Mouse (Mus musculus) T-helper 17 cell (primary cell): ENCODE data around the gene Fbxo22.
"Not testable (repeated sequence)": the region's sequence is repeated elsewhere in the genome, so short reads cannot be mapped to it uniquely, and the experiment has no call there.

Source experiments
- in situ Hi-C, 2 experiments: fragments of 300-600 bp; cut with MboI, MseI; formaldehyde crosslinking; loops; 1 replicate in 1 of 2; 2 replicates in 1 of 2; pipeline ENCODE4 v1.15.1; 2025; ENCODE audit warnings: high pct_unique_total_duplicates in 2 of 2

Gene Fbxo22

DNA sequence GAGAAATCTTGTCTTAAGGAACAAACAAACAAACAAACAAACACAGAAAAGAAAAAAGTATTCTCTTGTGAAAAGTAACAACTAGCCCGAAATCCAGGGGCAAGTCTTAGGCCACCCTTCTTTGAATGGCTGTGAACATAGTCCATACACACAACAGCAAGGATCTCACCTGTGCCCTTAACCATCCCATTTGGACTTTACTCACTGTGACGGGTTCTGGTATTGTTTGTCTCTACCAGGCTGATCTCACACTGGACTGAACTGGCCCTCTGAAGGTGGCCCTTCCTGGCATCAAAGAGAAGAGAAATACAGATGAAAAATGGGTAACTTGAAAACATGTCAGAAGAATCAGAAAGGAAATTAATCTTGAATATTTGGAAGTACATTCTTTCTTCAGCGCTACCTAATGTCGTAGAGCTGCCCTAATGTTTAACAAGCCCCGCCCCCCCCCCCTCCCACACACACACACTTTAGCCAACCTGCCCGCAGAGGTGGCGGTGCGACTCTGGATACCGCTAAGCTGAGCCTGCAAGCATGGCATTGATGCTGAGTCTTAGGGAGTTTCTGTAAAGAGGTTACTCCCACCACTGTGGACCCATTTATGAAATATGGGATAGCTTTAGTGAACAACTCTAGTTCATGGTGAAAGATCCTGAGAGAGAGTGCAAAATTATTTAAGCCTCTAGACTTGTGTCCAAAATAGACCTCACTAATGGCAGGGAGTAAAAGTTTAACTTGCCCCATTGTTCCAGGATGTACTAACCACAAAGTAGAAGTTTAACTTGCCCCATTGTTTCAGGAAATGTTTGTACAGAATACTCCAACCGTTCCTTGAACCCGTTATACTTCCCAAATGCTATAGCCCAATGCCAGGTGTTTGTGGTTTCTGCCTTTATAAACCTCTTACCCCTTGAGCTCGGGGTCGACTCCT lies 27.8 kb downstream of the Fbxo22 start:
- in situ Hi-C loops, result no loop called here

DNA sequence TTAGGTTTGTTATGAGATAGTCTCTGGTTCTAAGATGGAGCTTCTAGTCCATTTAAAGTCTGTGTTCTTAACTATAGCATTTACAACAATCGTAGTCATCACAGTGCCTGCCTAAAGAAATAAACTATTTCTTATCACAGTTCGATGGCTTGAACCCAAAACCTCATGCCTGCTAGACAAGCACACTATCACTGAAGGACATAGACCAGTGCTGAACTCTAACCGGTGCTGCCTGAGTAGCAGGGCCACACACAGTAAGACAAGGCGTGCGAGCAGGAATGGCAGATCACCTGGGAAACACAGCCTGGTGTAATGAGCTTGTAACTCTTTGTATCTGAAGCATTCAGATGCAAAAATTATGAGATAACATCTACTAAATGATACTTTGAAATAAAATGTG lies 32.1 kb downstream of the Fbxo22 start:
- in situ Hi-C loops, result no loop called here

DNA sequence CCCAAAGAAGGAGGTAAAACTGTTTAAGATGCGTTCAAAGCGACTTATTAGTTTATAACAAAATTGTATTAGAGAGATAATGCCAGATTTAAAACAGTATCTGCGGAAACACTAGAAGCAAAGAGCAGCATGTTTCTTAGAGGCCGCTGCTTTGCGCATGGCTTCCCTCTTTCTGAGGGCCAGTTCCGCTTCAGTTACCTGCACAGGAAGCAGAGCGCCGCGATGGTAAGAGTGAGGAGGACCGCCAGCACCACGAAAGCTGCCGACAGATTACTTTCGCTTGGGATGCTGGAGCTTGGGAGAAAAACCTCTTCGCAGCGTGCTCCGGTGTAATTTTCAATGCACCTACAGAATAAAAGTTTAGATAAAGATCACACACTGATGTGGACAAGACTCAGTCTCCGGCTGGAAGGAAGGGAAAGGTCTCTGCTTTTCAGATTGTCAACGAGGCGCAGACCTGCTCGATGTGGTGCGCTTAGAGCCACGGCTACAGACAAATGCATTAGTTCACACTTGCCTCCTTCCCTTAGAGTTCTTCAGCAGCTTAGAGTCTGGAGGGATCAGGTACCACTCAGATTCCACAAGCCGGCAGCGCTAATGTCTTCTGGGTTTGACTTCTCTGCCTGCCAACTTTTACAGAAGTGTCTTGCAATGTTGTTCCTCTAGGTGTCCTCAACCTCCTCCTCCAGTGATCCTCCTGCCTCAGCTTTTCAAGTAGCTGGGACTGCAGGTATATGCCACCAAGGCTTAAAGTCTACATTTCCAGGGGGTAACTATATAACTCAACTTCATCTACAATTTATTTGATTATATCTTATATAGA lies 33.3 kb downstream of the Fbxo22 start:
- in situ Hi-C loops, result no loop called here

DNA sequence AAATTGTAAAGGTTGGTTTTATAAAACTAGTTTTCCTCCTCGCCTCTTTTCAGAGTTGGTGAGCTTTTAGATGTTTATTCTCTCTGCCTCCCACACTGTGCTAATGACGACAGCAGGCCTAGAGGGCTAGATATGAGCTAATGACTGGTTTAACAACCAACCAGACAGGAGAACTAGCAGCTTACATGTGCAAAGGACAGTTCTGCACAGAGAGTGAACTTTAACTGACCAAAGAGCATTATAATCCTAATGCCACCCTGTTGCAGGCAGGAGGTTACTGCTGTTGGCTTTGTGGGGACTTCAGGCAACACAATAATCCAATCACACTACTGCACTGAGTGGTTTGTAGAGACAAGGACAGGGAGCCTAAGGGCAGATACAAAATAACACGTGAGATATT lies 34.6 kb downstream of the Fbxo22 start:
- in situ Hi-C loops, result no loop called here

DNA sequence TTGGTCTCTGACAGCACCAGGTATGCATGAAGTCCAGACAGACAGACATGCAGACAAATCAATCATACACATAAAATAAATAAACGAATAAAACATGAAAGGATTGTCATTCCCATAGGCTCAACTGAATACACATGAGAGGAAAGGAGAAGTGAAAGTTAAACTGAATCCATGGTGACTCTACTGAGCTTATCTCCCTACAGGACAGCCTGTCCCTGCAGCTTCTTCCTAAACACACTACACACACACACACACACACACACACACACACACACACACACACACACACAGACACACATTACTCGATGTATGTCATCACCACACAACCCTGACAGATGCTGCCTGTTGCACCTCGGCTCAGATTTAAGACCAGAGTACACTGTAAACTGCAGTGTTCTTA lies 35.4 kb downstream of the Fbxo22 start:
- in situ Hi-C loops, result no loop called here

DNA sequence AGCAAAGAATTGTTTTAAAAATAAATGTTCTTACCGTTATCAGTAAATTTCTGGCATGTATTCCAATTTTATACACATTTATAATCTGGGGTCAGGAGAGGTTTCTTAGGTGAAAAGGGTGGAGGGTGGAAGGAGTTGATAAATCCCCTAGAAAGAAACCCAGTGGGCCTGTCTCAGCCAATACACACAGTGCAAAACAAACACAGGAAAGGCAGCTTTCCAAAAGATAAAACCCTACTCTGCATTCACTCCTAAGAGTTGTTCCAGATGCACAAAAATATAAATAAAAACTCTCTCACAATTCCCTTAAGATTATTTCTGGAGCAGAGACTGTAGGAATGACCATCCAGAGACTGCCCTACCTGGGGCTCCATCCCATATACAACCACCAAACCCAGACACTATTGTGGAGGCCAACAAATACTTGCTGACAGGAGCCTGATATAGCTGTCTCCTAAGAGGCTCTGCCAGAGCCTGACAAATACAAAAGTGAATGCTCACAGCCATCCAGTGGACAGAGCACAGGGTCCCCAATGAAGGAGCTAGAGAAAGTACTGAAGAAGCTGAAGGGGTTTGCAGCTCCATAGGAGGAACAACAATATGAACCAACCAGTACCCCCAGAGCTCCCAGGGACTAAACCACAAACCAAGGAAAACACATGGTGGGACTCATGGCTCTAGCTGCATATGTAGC lies 36.5 kb downstream of the Fbxo22 start:
- in situ Hi-C loops, result not testable (repeated sequence)

DNA sequence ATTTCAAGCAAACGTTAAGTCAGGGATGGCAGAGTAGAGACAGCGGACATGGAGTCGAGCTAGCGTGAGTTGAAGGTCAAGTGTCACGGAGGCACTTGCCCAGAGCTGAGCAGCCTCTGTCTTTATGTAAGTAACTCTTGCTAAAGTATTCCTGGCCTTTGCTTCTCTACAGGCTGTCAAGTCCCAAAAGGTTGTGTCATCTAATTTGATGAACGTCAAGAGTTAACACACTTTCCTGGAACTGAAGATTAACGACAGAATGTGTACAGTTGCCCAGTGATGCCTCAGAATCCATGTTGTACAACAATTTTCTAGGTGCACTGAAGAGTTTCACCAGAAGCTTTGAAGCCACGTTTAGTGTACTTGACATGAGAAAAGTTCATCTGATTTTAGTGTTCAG lies 37.7 kb downstream of the Fbxo22 start:
- in situ Hi-C loops, result no loop called here

DNA sequence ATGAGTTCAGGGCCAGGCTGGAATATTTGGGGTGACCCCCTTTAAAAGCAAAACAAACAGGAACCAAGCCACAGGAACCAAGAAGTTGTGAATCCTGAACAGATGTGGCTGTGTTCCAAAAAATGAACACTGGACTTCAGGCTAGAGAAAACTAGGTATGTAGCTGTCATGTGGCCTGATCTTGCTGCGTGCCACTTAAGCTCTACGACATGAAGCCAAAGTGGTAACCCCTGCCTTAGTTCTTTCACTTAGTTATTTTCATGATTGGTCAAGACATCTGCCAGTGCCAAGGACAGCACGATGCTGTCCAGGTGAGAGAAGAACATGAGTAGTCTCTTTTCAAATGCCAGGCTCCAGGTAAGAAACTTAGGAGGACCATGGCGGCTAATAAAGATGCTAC lies 38.2 kb downstream of the Fbxo22 start:
- in situ Hi-C loops, result no loop called here

DNA sequence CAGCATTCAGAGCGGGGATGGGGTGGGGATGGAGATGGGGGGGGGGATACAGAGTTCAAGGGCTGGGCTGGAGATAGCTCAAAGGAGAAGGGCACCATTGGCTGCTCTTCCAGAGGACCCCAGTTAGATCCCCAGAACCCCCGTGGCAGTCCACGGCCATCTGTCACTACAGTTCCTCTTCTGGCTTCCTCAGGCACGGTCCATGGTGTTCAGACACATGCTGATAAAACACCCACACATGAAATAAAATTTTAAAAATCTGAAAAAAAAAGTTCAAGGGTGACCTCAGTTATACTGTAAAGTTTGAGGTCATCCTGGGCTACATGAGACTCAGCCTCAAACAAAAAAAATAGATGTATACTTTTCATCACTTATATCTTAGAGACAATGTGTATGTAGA lies 39.7 kb downstream of the Fbxo22 start:
- in situ Hi-C loops, result no loop called here

DNA sequence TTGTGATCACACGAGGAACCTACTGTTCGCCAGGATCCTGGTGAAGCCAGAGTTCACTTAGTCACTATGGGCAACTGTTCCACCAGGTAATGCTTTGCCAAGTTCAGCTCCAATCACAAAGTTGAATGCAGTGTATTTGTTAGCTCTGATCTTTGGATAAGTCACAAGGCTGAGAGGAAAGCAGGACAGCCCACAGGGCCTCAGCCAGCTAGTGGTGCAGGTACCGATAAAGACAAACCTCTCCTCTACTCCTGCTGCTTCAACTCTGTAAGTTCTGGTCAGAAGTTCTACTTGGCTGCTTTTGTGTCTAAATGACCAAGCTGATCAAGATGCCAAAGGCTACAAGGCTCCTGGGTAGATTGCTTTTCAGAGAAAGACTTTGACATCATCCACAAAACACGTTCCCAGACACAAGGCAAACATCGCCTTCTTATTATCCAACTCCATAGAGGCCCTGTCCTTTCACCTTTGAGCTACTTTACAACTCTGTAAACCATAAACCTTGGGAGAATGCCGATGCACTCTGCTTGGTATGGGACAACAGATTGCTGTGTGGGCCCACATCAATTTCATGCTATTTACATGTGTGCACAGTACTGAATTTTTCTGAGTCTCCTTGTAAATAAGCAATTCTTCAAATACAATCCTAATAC lies 42.0 kb downstream of the Fbxo22 start:
- in situ Hi-C loops, result loop anchor here in 1 of 2 experiments (5.0 kb wide), 1 partner anchor 62 kb away; no protein-coding TSS in a partner anchor

DNA sequence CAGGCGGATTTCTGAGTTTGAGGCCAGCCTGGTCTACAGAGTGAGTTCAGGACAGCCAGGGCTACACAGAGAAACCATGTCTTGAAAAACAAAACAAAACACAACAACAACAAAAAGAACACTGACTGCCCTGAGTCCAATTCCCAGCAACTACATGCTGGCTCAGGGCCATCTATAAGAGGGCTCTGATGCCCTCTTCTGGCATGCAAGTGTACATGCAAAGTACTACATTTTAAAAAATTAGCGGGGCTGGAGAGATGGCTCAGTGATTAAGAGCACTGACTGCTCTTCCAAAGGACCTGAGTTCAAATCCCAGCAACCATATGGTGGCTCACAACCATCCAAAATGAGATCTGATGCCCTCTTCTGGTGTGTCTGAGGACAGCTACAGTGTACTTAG lies 43.4 kb downstream of the Fbxo22 start:
- in situ Hi-C loops, result loop anchor here in 1 of 2 experiments (5.0 kb wide), 1 partner anchor 60 kb away; no protein-coding TSS in a partner anchor

DNA sequence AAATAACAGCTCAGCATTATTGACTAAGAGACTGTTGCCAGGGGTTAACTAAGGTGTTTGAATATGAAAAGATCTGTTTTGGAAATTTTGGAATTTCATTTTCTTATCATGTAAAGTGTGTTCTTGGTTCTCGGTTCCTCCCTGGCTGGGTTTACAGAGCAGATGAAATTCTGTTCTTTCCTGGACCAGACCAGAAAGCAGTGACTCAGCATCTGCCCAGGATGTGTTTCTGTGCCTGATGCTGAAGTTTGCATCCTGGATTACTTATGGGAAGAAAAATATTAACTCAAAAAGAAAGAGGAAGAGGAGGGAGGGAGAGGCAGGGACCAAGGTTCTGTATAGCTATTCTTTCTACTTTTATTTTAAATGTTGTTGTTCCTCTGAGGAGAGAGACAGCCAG lies 45.1 kb downstream of the Fbxo22 start:
- in situ Hi-C loops, result loop anchor here in 1 of 2 experiments (5.0 kb wide), 1 partner anchor 58 kb away; no protein-coding TSS in a partner anchor

DNA sequence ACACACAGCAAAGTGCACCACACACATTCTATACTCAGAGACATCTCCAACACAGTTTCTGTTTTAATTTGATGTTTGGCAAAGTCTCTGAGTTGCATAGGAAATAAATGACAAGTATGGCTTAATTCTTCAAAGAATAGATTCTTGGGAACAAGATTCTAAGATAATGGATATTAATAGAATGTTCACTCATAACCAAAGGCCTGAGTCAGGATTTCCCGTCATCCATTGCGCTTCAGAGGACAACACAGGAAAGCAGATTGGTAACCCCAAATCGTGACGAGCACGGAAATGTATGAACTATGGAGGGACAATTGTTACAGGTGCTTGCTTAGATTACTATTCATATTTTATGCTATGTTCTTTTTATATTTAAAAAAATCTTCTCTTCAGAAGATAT lies 46.3 kb downstream of the Fbxo22 start:
- in situ Hi-C loops, result no loop called here

DNA sequence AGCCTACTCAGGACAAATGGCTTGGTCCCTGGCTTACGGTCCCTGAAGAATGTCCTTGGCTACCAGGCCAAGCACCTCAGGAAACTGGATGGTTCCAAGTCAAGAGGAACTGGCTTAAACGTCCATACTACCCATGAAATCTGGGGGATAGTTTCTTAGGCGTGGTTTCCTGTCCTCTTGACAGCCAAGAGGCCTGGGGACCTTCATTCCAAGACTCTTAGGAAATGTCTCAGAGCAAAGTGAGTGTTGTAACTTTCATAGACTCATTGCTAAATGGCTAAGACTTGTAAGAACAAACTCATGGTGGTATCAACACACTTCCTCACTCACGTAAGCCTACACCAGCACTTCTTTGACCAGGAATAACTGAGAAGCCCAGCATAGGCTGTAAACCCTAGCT lies 46.9 kb downstream of the Fbxo22 start:
- in situ Hi-C loops, result no loop called here

DNA sequence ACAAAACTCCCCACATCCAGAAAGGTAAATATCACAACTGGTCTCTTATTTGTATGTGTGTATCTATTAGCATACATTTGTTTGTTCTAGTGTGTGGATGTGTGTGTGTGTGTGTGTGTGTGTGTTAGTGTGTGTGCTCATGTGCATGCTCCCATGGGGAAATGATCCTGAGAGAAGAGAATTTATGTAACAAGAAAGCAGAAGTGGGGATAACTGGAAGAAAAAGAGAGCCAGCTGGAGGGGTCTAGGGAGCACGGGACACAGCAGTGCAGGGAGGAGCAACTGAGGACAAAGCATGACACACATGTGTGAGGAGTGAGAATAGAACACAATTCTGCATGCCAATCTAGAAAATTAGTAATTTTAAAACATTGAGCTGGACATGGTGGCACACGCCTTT lies 48.4 kb downstream of the Fbxo22 start:
- in situ Hi-C loops, result no loop called here

DNA sequence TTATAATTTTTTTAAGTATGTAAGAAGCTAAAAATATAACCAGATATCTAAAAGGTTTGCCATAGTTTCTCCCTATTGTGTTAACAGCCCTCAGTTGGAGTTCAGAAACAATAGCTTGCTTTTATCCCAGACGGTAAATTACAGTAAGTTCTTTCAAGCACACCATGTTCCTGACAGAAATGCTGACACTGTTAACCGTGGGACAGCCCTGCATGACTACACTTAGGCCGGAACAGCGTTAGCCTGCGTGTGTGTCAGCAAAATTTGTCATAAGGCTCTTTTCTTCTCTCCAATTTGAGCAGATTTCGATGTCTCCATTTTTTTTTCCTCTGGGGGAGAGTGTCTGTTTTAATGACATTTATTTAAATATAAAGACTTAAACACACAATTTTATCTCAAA lies 51.0 kb downstream of the Fbxo22 start:
- in situ Hi-C loops, result no loop called here

DNA sequence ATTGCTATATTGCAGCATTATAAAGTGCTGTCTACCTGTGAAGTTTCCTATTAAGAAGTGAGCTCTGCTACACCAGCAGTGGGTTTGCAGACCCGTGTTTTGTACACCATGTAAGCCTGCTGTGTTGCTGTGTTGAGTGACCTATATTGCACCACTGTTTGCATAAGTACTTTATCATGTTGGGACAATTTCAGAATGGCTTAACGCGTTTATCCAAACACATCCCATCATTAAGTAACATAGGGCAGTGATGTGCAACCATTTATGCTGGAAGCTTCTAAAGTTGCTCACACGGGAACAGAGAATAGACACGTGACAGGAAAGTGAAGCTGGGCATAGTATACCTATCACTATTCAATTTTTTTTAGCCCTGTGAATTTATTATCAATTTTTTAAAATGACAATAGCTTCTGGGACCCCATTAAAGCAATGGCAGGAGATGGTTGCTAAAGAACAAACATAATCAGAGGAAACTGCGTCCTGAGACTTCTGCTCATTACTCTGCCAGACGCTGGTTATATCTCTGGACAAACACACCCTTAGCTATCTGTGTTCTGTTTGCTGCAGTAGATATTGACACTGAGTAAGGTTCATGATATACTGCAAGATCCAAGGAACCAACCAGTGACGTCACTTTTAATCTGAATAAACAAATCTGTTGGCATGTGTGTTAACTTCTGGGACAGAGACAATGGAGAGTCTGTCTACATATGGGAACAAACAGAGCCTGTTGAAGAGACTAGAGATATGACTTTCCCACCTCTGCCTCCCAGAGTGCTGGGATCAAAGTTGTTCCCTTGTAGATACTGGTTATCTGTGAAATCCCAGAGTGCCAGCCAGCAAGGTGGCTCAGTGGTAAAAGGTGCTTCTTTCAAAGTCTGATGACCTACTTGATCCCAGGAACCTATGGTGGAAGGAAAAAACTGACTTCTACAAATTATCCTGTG lies 55.9 kb downstream of the Fbxo22 start:
- in situ Hi-C loops, result no loop called here

DNA sequence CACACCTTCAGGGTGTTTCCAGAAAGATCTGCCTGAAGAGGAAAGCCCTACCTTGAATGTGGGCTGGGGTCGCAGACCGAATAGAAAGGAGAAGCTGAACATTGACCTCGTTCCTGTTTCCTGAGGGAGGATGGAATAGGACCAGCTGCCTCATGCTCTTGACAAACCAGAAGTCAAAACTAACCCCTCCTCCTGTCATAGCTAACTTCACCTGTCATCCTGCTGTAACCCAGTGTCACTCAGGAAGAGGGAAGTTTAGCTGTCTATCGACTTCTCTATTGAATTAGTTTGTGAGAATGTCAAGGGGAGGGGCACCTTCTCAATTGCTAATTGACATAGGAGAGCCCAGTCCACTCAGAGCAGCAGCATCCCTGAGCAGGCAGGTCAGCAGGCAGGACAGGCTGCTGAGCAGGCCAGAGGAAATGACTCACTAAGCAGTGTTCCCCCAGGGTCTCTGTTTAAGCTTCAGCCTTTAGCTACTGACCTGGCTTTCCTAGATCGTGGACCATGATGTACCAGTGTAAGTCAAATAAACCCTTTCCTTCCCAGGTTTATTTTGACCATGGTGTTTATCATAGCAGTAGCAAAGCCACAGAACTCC lies 63.3 kb downstream of the Fbxo22 start:
- in situ Hi-C loops, result no loop called here

DNA sequence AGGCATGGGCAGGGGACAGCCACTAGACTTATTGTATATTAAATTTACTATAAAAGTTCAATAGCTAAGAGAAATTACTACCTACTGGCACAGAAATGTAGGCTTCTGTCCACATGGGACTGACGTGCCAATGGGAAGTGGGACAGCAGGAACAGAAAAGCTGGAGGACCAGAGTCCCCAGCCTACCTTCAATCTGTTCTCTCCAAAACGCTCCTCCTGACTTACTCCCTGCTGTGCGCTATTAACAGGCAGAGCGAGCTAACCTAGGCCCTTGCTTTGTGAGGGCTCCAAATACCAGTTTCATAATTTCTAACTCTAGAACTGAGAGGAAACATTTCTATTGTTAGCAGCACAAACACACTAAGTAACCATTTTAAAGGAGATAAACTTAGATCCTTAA lies 65.2 kb downstream of the Fbxo22 start:
- in situ Hi-C loops, result no loop called here
